Mouse (Mus musculus): ENCODE results near the gene Gimap3.

DNA sequence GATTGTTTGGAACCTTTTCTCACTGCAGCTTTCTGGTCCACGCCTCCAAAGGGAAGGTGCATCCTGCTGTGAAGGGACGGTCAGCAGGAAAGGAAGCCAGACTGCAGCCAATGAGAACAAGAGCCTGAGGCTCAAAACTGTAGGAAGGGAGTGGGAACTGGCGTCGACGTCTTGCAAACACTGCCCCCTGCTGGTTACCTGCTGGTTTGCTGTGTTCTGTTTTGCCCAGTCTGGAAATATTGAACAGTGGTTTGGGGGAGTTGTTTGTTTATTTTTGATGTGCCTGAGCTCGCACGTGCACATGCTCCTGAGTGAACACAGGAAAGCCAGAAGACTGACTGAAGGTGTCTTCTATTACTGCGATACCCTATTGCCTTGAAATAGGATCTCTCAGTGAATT lies 1.4 kb upstream of the Gimap3 start:
- TF ChIP-seq CTCF (IDR thresholded peaks at IDR 0.05; ENCODE audit: extremely low read depth, insufficient read depth, low read length) (peak; percentile 92), POLR2A (IDR thresholded peaks at IDR 0.05; ENCODE audit: extremely low read depth, insufficient read depth, low read length) (no peak)

Measured in cortical plate, adult 2 months (tissue).